Mouse (Mus musculus): ENCODE measurements around the gene Ppid. TPM values are rescaled to one million over a fixed set of nuclear protein-coding genes. Genes with fewer than 3 reads are reported as not detected.
A peak's percentile ranks its signal among the peaks of the same experiment; 100 is the strongest.

The Ppid gene
- polyA plus RNA-seq, 1 experiment from 2014 or later, result 210 TPM

GRCm38 (mm10) chr3:79576865-79577264 lies 14.3 kb upstream of the Ppid start:
- no peaks in the 10 kb centered on the region for H3K27me3 ChIP-seq (ENCODE audit: control insufficient read depth, insufficient read depth, low read length)
- H3K9ac ChIP-seq (ENCODE audit: low read depth, low read length), result no peak overlapping the region
- H3K9me3 ChIP-seq (ENCODE audit: control insufficient read depth, low read length), result no peaks in the 10 kb centered on the region
- no peak overlapping the region for H3K27ac ChIP-seq (ENCODE audit: low read depth, low read length)
- no peak overlapping the region for H3K4me2 ChIP-seq (replicated peaks; ENCODE audit: low read depth, low read length)
- H3K4me3 ChIP-seq (ENCODE audit: low read depth, low read length), result no peak overlapping the region
- WGBS, result 36% methylated on average over 5 of the region's 5 CpGs
- ATAC-seq (ENCODE audit: low FRiP score), result peak; percentile 52; the same call in 1 of the 2 replicates
- no peaks in the 10 kb centered on the region for H3K36me3 ChIP-seq (ENCODE audit: control insufficient read depth, insufficient read depth, low read length)
- peak; percentile 19 for DNase-seq (ENCODE audit: low spot score)
- H3K4me1 ChIP-seq (replicated peaks; ENCODE audit: control insufficient read depth, insufficient read depth, low read length), result no peaks in the 10 kb centered on the region

DNA sequence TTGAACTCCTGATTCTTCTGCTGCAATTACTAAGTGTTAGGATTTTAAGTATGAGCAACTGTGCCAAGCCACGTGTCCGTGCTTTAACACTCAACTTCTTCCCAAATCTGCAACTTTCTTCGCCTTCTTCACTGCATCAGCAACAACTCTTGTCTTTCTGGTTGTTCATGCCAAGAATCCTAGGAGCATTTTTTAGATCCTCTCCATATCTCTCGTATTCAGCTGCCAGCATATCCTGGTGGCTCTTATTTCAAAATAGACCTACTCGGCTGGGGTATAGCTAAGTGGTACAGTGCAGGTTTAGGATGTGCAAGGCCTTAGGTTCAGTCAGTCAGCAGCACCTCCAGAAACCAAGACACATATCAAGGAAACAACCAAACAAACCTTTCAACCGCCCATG lies 13.5 kb upstream of the Ppid start:
- Histone ChIP-seq H3K27ac (ENCODE audit: low read depth, low read length) (no peak overlapping the region), H3K4me3 (ENCODE audit: low read depth, low read length) (no peak overlapping the region), H3K36me3 (ENCODE audit: control insufficient read depth, insufficient read depth, low read length) (no peaks in the 10 kb centered on the region), H3K27me3 (ENCODE audit: control insufficient read depth, insufficient read depth, low read length) (no peaks in the 10 kb centered on the region), H3K4me2 (replicated peaks; ENCODE audit: low read depth, low read length) (no peak overlapping the region), H3K9ac (ENCODE audit: low read depth, low read length) (no peak overlapping the region), H3K4me1 (replicated peaks; ENCODE audit: control insufficient read depth, insufficient read depth, low read length) (no peaks in the 10 kb centered on the region), H3K9me3 (ENCODE audit: control insufficient read depth, low read length) (no peaks in the 10 kb centered on the region)
- 94% methylated on average over 6 of the region's 6 CpGs for WGBS
- ATAC-seq (ENCODE audit: low FRiP score), result no peak
- DNase-seq (ENCODE audit: low spot score), result no peak

DNA sequence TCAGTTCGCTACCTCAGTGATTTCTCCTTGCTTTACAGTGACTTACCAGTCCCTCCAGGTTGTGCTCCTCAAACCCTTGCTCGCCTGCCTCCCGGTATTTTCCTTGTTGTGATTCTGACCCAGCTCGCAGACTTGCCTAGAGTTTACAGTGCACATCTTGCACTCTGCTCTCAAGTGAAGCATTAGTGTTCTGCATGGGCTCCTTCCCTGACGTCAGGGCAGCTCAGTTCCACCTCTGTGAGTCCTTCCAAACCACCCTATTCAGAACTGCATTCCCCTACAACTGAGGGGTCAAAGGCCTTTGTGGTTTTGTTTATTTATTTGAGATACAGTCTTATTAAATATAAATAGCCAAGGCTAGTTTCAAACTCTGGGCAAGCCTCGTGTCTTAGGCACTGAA lies 13.0 kb upstream of the Ppid start:
- Histone ChIP-seq H3K27me3 (ENCODE audit: control insufficient read depth, insufficient read depth, low read length) (no peaks in the 10 kb centered on the region), H3K4me3 (ENCODE audit: low read depth, low read length) (no peak overlapping the region), H3K4me1 (replicated peaks; ENCODE audit: control insufficient read depth, insufficient read depth, low read length) (no peaks in the 10 kb centered on the region), H3K36me3 (ENCODE audit: control insufficient read depth, insufficient read depth, low read length) (no peaks in the 10 kb centered on the region), H3K27ac (ENCODE audit: low read depth, low read length) (no peak overlapping the region), H3K9me3 (ENCODE audit: control insufficient read depth, low read length) (no peaks in the 10 kb centered on the region), H3K4me2 (replicated peaks; ENCODE audit: low read depth, low read length) (no peak overlapping the region), H3K9ac (ENCODE audit: low read depth, low read length) (no peak overlapping the region)
- WGBS, result 73% methylated on average over 6 of the region's 6 CpGs
- ATAC-seq (ENCODE audit: low FRiP score) (no peak), DNase-seq (ENCODE audit: low spot score) (no peak)

DNA sequence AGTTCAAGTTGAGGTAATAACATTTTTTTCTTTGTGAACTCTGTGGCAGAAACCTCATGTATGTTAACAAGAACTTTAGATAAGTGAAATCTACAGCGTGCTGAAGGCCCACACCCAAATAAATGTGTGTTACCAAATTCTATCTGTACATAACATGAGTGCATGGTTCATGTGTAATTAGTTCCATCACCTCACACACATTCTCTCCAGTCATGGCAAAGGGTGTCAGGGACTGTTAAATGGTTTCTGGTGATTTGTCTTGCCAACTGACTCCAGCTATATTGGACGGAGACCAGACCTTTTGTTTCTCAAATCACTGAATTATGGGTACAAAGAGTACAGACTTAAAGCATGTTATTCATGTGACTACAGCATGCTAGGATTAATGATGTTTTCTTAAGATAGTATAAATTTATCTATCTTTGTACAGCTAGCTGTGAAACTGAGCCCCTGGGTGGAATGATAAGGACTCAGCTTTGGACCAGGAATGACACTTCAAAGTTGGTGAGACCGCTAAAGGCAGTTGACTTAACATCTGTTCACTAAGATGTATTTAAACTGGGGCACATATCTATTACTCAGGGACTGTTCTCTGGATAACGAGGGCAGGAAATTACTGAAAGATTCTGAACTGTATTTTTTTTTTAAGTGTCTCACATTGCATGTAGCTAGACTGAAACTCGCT lies 11.1 kb upstream of the Ppid start:
- no peak overlapping the region for H3K4me2 ChIP-seq (replicated peaks; ENCODE audit: low read depth, low read length)
- no peak overlapping the region for H3K27ac ChIP-seq (ENCODE audit: low read depth, low read length)
- no peaks in the 10 kb centered on the region for H3K4me1 ChIP-seq (replicated peaks; ENCODE audit: control insufficient read depth, insufficient read depth, low read length)
- no peak overlapping the region for H3K4me3 ChIP-seq (ENCODE audit: low read depth, low read length)
- ATAC-seq (ENCODE audit: low FRiP score) (no peak), DNase-seq (ENCODE audit: low spot score) (no peak)
- no peaks in the 10 kb centered on the region for H3K36me3 ChIP-seq (ENCODE audit: control insufficient read depth, insufficient read depth, low read length)
- 88% methylated on average over 5 of the region's 5 CpGs for WGBS
- no peaks in the 10 kb centered on the region for H3K9me3 ChIP-seq (ENCODE audit: control insufficient read depth, low read length)
- H3K27me3 ChIP-seq (ENCODE audit: control insufficient read depth, insufficient read depth, low read length), result no peaks in the 10 kb centered on the region
- H3K9ac ChIP-seq (ENCODE audit: low read depth, low read length), result no peak overlapping the region

GRCm38 (mm10) chr3:79586804-79587203 lies 4.3 kb upstream of the Ppid start:
- Histone ChIP-seq H3K9me3 (ENCODE audit: control insufficient read depth, low read length) (no peaks in the 10 kb centered on the region), H3K27me3 (ENCODE audit: control insufficient read depth, insufficient read depth, low read length) (no peaks in the 10 kb centered on the region), H3K27ac (ENCODE audit: low read depth, low read length) (no peak overlapping the region), H3K4me3 (ENCODE audit: low read depth, low read length) (no peak overlapping the region), H3K9ac (ENCODE audit: low read depth, low read length) (no peak overlapping the region), H3K36me3 (ENCODE audit: control insufficient read depth, insufficient read depth, low read length) (no peaks in the 10 kb centered on the region), H3K4me2 (replicated peaks; ENCODE audit: low read depth, low read length) (no peak overlapping the region), H3K4me1 (replicated peaks; ENCODE audit: control insufficient read depth, insufficient read depth, low read length) (no peaks in the 10 kb centered on the region)
- ATAC-seq (ENCODE audit: low FRiP score) (peak; percentile 77), DNase-seq (ENCODE audit: low spot score) (peak; percentile 95)
- 5% methylated on average over 6 of the region's 6 CpGs for WGBS

DNA sequence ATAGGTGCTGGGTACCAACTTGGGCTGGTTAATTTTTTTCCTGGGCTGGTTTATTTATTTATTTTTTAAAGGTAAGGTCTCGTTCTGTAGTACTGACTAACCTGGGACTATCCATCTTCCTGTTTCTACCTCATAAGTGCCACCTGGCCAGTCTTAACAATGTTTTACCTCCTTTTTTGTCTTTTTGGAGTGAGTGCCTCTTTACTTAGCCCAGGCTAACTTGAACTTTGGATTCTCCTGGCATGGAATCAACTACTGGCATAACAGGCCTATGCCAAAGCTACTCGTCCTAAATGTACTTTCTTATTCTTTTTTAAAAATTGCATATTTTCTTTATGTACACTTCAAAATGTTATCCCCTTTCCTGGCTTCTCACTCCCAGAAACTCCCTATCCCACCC lies 1.5 kb upstream of the Ppid start:
- H3K4me2 ChIP-seq (replicated peaks; ENCODE audit: low read depth, low read length), result no peak overlapping the region
- ATAC-seq (ENCODE audit: low FRiP score), result no peak
- no peak overlapping the region for H3K27ac ChIP-seq (ENCODE audit: low read depth, low read length)
- no peaks in the 10 kb centered on the region for H3K36me3 ChIP-seq (ENCODE audit: control insufficient read depth, insufficient read depth, low read length)
- H3K27me3 ChIP-seq (ENCODE audit: control insufficient read depth, insufficient read depth, low read length), result no peaks in the 10 kb centered on the region
- no peak overlapping the region for H3K4me3 ChIP-seq (ENCODE audit: low read depth, low read length)
- H3K9me3 ChIP-seq (ENCODE audit: control insufficient read depth, low read length), result no peaks in the 10 kb centered on the region
- H3K9ac ChIP-seq (ENCODE audit: low read depth, low read length), result no peak overlapping the region
- WGBS, result 85% methylated on average over 2 of the region's 2 CpGs
- H3K4me1 ChIP-seq (replicated peaks; ENCODE audit: control insufficient read depth, insufficient read depth, low read length), result no peaks in the 10 kb centered on the region
- DNase-seq (ENCODE audit: low spot score), result no peak

GRCm38 (mm10) chr3:79591793-79592471 lies 790 bp downstream of the Ppid start:
- Histone ChIP-seq H3K4me1 (replicated peaks; ENCODE audit: control insufficient read depth, insufficient read depth, low read length) (no peaks in the 10 kb centered on the region), H3K9ac (ENCODE audit: low read depth, low read length) (peak overlapping the region; percentile 92), H3K36me3 (ENCODE audit: control insufficient read depth, insufficient read depth, low read length) (peaks cover 6% of the 10 kb centered on the region; the same call in 1 of the 2 replicates), H3K4me3 (ENCODE audit: low read depth, low read length) (peak overlapping the region; percentile 82), H3K4me2 (replicated peaks; ENCODE audit: low read depth, low read length) (peak overlapping the region; percentile 60), H3K27ac (ENCODE audit: low read depth, low read length) (no peak overlapping the region), H3K27me3 (ENCODE audit: control insufficient read depth, insufficient read depth, low read length) (no peaks in the 10 kb centered on the region), H3K9me3 (ENCODE audit: control insufficient read depth, low read length) (no peaks in the 10 kb centered on the region)
- ATAC-seq (ENCODE audit: low FRiP score) (peak; percentile 5; the same call in 1 of the 2 replicates), DNase-seq (ENCODE audit: low spot score) (no peak)
- 8% methylated on average over 15 of the region's 15 CpGs for WGBS

- 92% methylated on average over 7 of the region's 7 CpGs for WGBS
- no peak for DNase-seq (ENCODE audit: low spot score)
- no peak overlapping the region for H3K4me3 ChIP-seq (ENCODE audit: low read depth, low read length)
- H3K9me3 ChIP-seq (ENCODE audit: control insufficient read depth, low read length), result no peaks in the 10 kb centered on the region
- no peak overlapping the region for H3K9ac ChIP-seq (ENCODE audit: low read depth, low read length)
- no peak overlapping the region for H3K4me2 ChIP-seq (replicated peaks; ENCODE audit: low read depth, low read length)
- ATAC-seq (ENCODE audit: low FRiP score), result no peak
- H3K27ac ChIP-seq (ENCODE audit: low read depth, low read length), result no peak overlapping the region
- peaks cover 6% of the 10 kb centered on the region; the same call in 1 of the 2 replicates for H3K36me3 ChIP-seq (ENCODE audit: control insufficient read depth, insufficient read depth, low read length)
- no peaks in the 10 kb centered on the region for H3K4me1 ChIP-seq (replicated peaks; ENCODE audit: control insufficient read depth, insufficient read depth, low read length)
- H3K27me3 ChIP-seq (ENCODE audit: control insufficient read depth, insufficient read depth, low read length), result no peaks in the 10 kb centered on the region
Measured at GRCm38 (mm10) chr3:79595468-79595867, 4.3 kb downstream of the Ppid start.

DNA sequence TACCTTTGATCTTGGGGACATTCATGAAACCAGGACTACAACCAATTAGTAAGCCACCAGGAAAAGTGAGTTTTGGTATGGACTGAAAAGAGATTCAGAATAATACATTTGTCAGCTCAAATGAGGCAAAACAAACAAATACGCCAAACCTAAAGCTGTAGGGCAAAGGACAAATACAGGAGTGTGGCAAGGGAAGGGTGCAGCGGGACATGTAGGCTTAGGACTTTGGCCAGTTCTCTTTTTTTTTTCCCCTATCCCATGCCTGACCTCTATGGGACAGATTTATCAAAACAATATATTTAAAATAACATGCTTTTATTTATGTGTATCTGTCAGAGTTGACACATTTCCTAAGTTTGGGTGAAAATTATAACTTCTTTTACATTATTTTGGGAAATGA lies 18.7 kb downstream of the Ppid start:
- 97% methylated on average over 2 of the region's 2 CpGs for WGBS
- Histone ChIP-seq H3K4me2 (replicated peaks; ENCODE audit: low read depth, low read length) (no peak overlapping the region), H3K9ac (ENCODE audit: low read depth, low read length) (no peak overlapping the region), H3K4me1 (replicated peaks; ENCODE audit: control insufficient read depth, insufficient read depth, low read length) (no peaks in the 10 kb centered on the region), H3K9me3 (ENCODE audit: control insufficient read depth, low read length) (no peaks in the 10 kb centered on the region), H3K4me3 (ENCODE audit: low read depth, low read length) (no peak overlapping the region), H3K27ac (ENCODE audit: low read depth, low read length) (no peak overlapping the region), H3K27me3 (ENCODE audit: control insufficient read depth, insufficient read depth, low read length) (no peaks in the 10 kb centered on the region), H3K36me3 (ENCODE audit: control insufficient read depth, insufficient read depth, low read length) (peaks cover 9% of the 10 kb centered on the region)
- DNase-seq (ENCODE audit: low spot score) (no peak), ATAC-seq (ENCODE audit: low FRiP score) (no peak)

All from hindbrain, embryonic 11.5 days (tissue).